Mouse (Mus musculus) hindbrain, embryonic 13.5 days (tissue): ENCODE data around the gene Spert. TPM values are rescaled to one million over a fixed set of nuclear protein-coding genes. Genes with fewer than 3 reads are reported as not detected.

Source experiments
- ATAC-seq: fragments of 200-750 bp; cut with Nextera tagmentation; 2 replicates; pipeline ENCODE4 v1.8.0; 2017; ENCODE audit warnings: moderate TSS enrichment; ENCODE audit not compliant: low FRiP score
- H3K27ac ChIP-seq: fragments of 300-500 bp; sonication (generic); 2 replicates; pipeline ENCODE4 v1.5.1; 2015; ENCODE audit warnings: inconsistent platforms, mild to moderate bottlenecking, moderate library complexity
- H3K27me3 ChIP-seq: fragments of 300-500 bp; sonication (generic); 2 replicates; pipeline ENCODE4 v1.6.1; 2015; ENCODE audit warnings: mild to moderate bottlenecking, inconsistent platforms
- H3K36me3 ChIP-seq: fragments of 300-500 bp; sonication (generic); 2 replicates; pipeline ENCODE4 v1.6.1; 2015; ENCODE audit warnings: mild to moderate bottlenecking, inconsistent platforms
- H3K4me1 ChIP-seq: fragments of 300-500 bp; sonication (generic); replicated peaks from 2 replicates; pipeline ENCODE4 v1.6.1; 2015; ENCODE audit warnings: inconsistent platforms
- H3K4me2 ChIP-seq: fragments of 300-500 bp; sonication (generic); 2 replicates; pipeline ENCODE4 v1.6.1; 2015; ENCODE audit warnings: inconsistent platforms, mild to moderate bottlenecking, moderate library complexity
- H3K4me3 ChIP-seq: fragments of 300-500 bp; sonication (generic); 2 replicates; pipeline ENCODE4 v1.5.1; 2015; ENCODE audit warnings: mild to moderate bottlenecking, inconsistent platforms
- H3K9ac ChIP-seq: fragments of 300-500 bp; sonication (generic); 2 replicates; pipeline ENCODE4 v1.6.1; 2015; ENCODE audit warnings: mild to moderate bottlenecking, inconsistent platforms
- H3K9me3 ChIP-seq: fragments of 300-500 bp; sonication (generic); 2 replicates; pipeline ENCODE4 v1.6.1; 2016; ENCODE audit warnings: inconsistent platforms
- WGBS: fragments of 180-500 bp; shearing (Covaris S2); methylation state at CpG from one replicate; pipeline ENCODE4 v1.1.7; 2015; 5-methylcytosine and 5-hydroxymethylcytosine counted together
- polyA plus RNA-seq: library from polyadenylated mRNA; unstranded; fragments of >200 nt; fragmentation: Nextera tagmentation; extraction: Ambion mirVana; gene quantifications from 2 replicates; pipeline ENCODE4 v1.2.1, GENCODE M21; 2015

Spert gene
- polyA plus RNA-seq, 1 experiment from 2014 or later = not detected

DNA sequence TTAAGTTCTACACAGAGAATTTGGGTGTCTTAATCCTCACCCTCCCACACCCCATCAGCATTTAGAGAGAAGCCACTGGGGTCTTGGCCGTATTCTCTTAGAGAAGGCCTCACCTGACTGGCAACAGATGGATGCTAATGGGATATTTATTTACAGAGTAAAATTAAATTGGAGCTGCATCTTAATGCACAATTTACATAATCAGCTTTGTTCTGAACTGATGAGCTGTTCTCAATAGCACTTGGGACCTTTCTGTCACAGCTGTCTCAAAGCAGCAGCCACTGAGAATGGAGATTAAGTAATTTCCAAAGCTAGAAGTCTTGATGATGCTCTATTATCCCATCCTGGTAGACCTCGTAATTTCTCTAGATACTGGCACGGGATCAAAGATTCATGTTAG is 26.6 kb downstream of the Spert start:
- no peak overlapping the region for H3K9ac ChIP-seq
- no peaks in the 10 kb centered on the region for H3K36me3 ChIP-seq
- peak; percentile 73 for ATAC-seq
- no peaks in the 10 kb centered on the region for H3K27me3 ChIP-seq
- WGBS = 34% methylated on average over 3 of the region's 3 CpGs
- peak overlapping the region; percentile 71 for H3K27ac ChIP-seq
- no peak overlapping the region for H3K4me3 ChIP-seq
- no peak overlapping the region for H3K4me2 ChIP-seq
- peaks cover 30% of the 10 kb centered on the region for H3K4me1 ChIP-seq
- no peaks in the 10 kb centered on the region for H3K9me3 ChIP-seq

GRCm38 (mm10) chr14:75565534-75566140 is 27.3 kb downstream of the Spert start:
- Histone ChIP-seq H3K9ac (no peak overlapping the region), H3K36me3 (no peaks in the 10 kb centered on the region), H3K27me3 (no peaks in the 10 kb centered on the region), H3K4me3 (no peak overlapping the region), H3K4me2 (peak overlapping the region; percentile 14), H3K9me3 (no peaks in the 10 kb centered on the region), H3K27ac (peak overlapping the region; percentile 71), H3K4me1 (peaks cover 30% of the 10 kb centered on the region)
- ATAC-seq = peak; percentile 86
- 34% methylated on average over 14 of the region's 14 CpGs for WGBS

GRCm38 (mm10) chr14:75561577-75562331 is 31.2 kb downstream of the Spert start:
- no peaks in the 10 kb centered on the region for H3K9me3 ChIP-seq
- WGBS = 51% methylated on average over 9 of the region's 9 CpGs
- peaks cover 29% of the 10 kb centered on the region for H3K4me1 ChIP-seq
- no peaks in the 10 kb centered on the region for H3K36me3 ChIP-seq
- H3K4me2 ChIP-seq = no peak overlapping the region
- ATAC-seq = no peak
- H3K4me3 ChIP-seq = no peak overlapping the region
- no peaks in the 10 kb centered on the region for H3K27me3 ChIP-seq
- H3K27ac ChIP-seq = no peak overlapping the region
- no peak overlapping the region for H3K9ac ChIP-seq

DNA sequence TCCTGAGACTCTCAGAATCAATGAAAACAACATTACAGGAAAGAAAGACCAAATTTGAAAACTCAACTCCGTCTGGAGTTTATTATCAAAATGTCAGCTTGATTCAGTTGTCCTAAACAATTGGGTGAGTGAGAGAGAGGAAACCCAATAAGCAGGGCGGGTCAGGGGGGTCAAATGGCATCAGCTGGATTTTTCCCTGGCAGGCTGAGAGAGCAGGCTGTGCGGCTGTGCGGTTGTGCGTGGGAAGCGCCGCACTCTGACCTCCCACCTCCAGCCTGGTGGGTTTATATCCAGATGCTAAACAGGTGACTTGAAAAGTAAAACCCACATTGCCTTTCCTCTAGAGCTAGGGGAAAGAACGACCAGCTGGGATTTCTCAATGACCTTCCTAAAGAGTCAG is 51.2 kb downstream of the Spert start:
- WGBS = 2% methylated on average over 8 of the region's 8 CpGs
- ATAC-seq = no peak
- Histone ChIP-seq H3K9ac (peak overlapping the region; percentile 25; the same call in 1 of the 2 replicates), H3K9me3 (no peaks in the 10 kb centered on the region), H3K4me3 (no peak overlapping the region), H3K27me3 (no peaks in the 10 kb centered on the region), H3K4me2 (no peak overlapping the region), H3K4me1 (peaks cover 39% of the 10 kb centered on the region), H3K36me3 (no peaks in the 10 kb centered on the region), H3K27ac (peak overlapping the region; percentile 82)

GRCm38 (mm10) chr14:75540996-75541350 is 51.9 kb downstream of the Spert start:
- no peaks in the 10 kb centered on the region for H3K27me3 ChIP-seq
- peaks cover 46% of the 10 kb centered on the region for H3K4me1 ChIP-seq
- peak overlapping the region; percentile 82 for H3K27ac ChIP-seq
- WGBS = 5% methylated on average over 5 of the region's 5 CpGs
- no peak overlapping the region for H3K9ac ChIP-seq
- peak; percentile 81 for ATAC-seq
- H3K4me3 ChIP-seq = no peak overlapping the region
- H3K9me3 ChIP-seq = no peaks in the 10 kb centered on the region
- H3K36me3 ChIP-seq = no peaks in the 10 kb centered on the region
- H3K4me2 ChIP-seq = peak overlapping the region; percentile 22

GRCm38 (mm10) chr14:75540216-75540995 is 52.5 kb downstream of the Spert start:
- H3K9ac ChIP-seq = no peak overlapping the region
- peaks cover 46% of the 10 kb centered on the region for H3K4me1 ChIP-seq
- H3K36me3 ChIP-seq = no peaks in the 10 kb centered on the region
- no peak overlapping the region for H3K4me3 ChIP-seq
- 45% methylated on average over 17 of the region's 17 CpGs for WGBS
- H3K9me3 ChIP-seq = no peaks in the 10 kb centered on the region
- no peaks in the 10 kb centered on the region for H3K27me3 ChIP-seq
- peak overlapping the region; percentile 22 for H3K4me2 ChIP-seq
- peak overlapping the region; percentile 82 for H3K27ac ChIP-seq
- peak; percentile 63 for ATAC-seq

DNA sequence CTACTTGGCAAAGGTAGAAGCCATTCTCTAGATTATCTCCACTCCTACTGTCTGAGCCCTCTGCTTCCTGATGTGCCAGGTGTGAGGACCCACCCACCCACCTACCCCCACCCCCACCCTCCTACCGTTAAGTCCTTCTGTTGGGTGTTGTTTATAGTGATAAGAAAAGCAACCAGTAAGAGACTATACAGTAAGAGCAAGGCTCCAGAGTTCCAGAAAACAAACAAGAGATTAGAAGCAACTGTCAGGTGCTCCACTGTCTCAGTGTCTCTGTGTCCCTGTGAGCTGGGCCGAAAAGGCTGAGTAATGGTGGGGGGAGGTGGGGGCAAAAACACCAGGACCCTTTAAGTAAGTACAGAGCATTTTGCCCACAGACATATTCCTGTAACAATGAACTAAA is 53.7 kb downstream of the Spert start:
- H3K4me1 ChIP-seq = peaks cover 46% of the 10 kb centered on the region
- ATAC-seq = no peak

More for the DNA sequence above, 53.7 kb downstream of the Spert start:
- WGBS = 52% methylated on average over 2 of the region's 2 CpGs
- no peak overlapping the region for H3K4me3 ChIP-seq
- no peak overlapping the region for H3K9ac ChIP-seq
- H3K27ac ChIP-seq = no peak overlapping the region; the same call in 1 of the 2 replicates
- no peak overlapping the region for H3K4me2 ChIP-seq
- no peaks in the 10 kb centered on the region for H3K9me3 ChIP-seq
- no peaks in the 10 kb centered on the region for H3K36me3 ChIP-seq
- no peaks in the 10 kb centered on the region for H3K27me3 ChIP-seq

Other genes with a start within 250 kb of the Spert start
- 4.0 and 4.5 TPM in 2 replicates for gene Siah3, start 137.1 kb downstream of the Spert start, polyA plus RNA-seq
- gene Erich6b, start 49.1 kb upstream of the Spert start, polyA plus RNA-seq = not detected in 2 replicates
- 18.6 and 19.2 TPM in 2 replicates for gene Cog3, start 161.4 kb upstream of the Spert start, polyA plus RNA-seq
- 11.4 and 12.2 TPM in 2 replicates for gene Slc25a30, start 193.9 kb upstream of the Spert start, polyA plus RNA-seq